Comparison of ENCODE assay signal across 9 mouse cellular contexts in the genomic region with DNA sequence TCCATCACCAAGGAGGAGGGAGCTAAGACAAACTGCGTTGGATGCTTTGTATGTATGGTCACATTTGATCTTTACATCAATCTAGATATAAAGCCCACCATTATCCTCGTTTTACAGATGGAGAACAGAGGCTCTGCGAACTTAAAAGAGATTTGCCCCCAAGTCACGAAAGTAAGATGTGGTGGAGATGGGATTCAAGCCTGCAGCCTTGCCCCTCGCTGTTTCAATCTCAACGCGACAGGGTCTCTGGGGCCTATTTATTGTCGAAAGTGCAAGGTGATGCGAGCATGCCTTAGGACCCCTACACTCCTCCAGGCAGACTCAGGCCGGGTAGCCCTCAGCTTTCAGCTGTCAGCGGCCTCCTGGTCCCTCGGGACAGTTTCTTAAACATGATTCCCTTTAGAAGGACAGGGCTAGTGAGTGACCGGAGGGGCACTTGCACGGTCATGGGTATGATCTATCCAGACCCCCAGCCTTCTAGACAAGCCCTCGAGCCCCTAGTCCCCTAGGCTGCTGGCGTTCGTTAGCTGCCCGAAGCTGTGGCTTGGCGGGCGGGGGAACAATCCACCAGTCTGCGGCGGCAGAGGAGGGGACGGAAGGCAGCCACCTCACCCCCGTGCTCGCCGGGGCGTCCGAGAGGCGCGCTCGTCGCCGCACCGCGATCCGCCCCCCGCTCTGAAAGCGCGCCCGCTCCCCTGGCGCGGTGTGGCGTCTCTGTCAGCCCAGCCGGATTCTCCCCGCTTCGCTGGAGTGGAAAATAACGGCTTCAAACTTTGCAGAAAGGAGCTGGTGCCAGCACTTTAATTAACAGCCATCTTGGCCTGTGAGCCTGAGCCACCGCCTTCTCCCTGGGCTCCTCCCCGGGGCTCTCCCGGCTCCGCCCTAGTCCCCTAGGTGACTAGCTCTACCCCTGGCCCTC. TPM values are rescaled to one million over a fixed set of nuclear protein-coding genes. Genes with fewer than 3 reads are reported as not detected.
DNase-seq lines count a peak whose midpoint lies in the region; ATAC-seq and TF ChIP-seq lines count a peak whose summit lies in the region.
"Had no signal": no experiment of that assay in that cellular context is flagged by ENCODE, and none has a peak within 500 bp of the region (broad histone marks: within the 10 kb centered on the region; RNA-seq: fewer than 3 reads in every experiment).

No protein-coding gene starts in this region.

- H3K27me3 ChIP-seq in liver, adult 2 months (ENCODE audit: control insufficient read depth, insufficient read depth, low read length) = peaks cover 29% of the 10 kb centered on the region
- H3K27me3 ChIP-seq in forebrain, embryonic 14.5 days (replicated peaks; ENCODE audit: control insufficient read depth, insufficient read depth, low read length) = peaks cover 41% of the 10 kb centered on the region
- peaks cover 81% of the 10 kb centered on the region for H3K27me3 ChIP-seq in hindbrain, embryonic 14.5 days (ENCODE audit: control insufficient read depth, insufficient read depth, low read length)
- peaks cover 94% of the 10 kb centered on the region for H3K27me3 ChIP-seq in limb, embryonic 15.5 days
- H3K27me3 ChIP-seq in neural tube, embryonic 12.5 days (replicated peaks) = peaks cover 90% of the 10 kb centered on the region

- ATAC-seq in activated CD4-positive, CD25-positive, alpha-beta regulatory T cell, adult 4 months = peak; percentile 51
- ATAC-seq in forebrain, embryonic 14.5 days = peak; percentile 35; the same call in 1 of the 2 replicates
- ATAC-seq in hindbrain, embryonic 14.5 days (ENCODE audit: low FRiP score) = peak; percentile 18; the same call in 1 of the 2 replicates
- no peak for ATAC-seq in limb, embryonic 15.5 days (ENCODE audit: insufficient number of reproducible peaks, low FRiP score, low TSS enrichment, low read depth)
- ATAC-seq in neural tube, embryonic 12.5 days (ENCODE audit: low FRiP score, low read depth) = no peak
- no peak for ATAC-seq in erythroid progenitor cell, adult 5-6 weeks (replicated peaks; ENCODE audit: low FRiP score, poor library complexity, severe bottlenecking)

- TF ChIP-seq CTCF in liver, adult 2 months (IDR thresholded peaks at IDR 0.05; ENCODE audit: low read depth, low read length) = no peak

- H3K9me3 ChIP-seq in forebrain, embryonic 14.5 days (replicated peaks; ENCODE audit: control insufficient read depth, low read length) = no peaks in the 10 kb centered on the region
- no peaks in the 10 kb centered on the region for H3K9me3 ChIP-seq in hindbrain, embryonic 14.5 days (ENCODE audit: control insufficient read depth, low read length)
- H3K9me3 ChIP-seq in limb, embryonic 15.5 days = no peaks in the 10 kb centered on the region
- H3K9me3 ChIP-seq in neural tube, embryonic 12.5 days = no peaks in the 10 kb centered on the region

- DNase-seq in liver, adult 2 months (ENCODE audit: extremely low read depth, low read depth, low spot score) = no peak
- no peak for DNase-seq in liver
- DNase-seq in forebrain, embryonic 14.5 days (ENCODE audit: low spot score) = peak; percentile 77
- DNase-seq in hindbrain, embryonic 14.5 days (ENCODE audit: low spot score) = peak; percentile 41

- no peaks in the 10 kb centered on the region for H3K36me3 ChIP-seq in liver, adult 2 months (ENCODE audit: control insufficient read depth, insufficient read depth, low read length)
- H3K36me3 ChIP-seq in forebrain, embryonic 14.5 days (ENCODE audit: control insufficient read depth, insufficient read depth, low read length) = no peaks in the 10 kb centered on the region
- no peaks in the 10 kb centered on the region for H3K36me3 ChIP-seq in hindbrain, embryonic 14.5 days (replicated peaks; ENCODE audit: control insufficient read depth, insufficient read depth)
- no peaks in the 10 kb centered on the region for H3K36me3 ChIP-seq in limb, embryonic 15.5 days
- no peaks in the 10 kb centered on the region for H3K36me3 ChIP-seq in neural tube, embryonic 12.5 days

- TF ChIP-seq POLR2A in liver, adult 2 months (IDR thresholded peaks at IDR 0.05; ENCODE audit: extremely low read depth, insufficient read depth, low read length) = no peak

- peak overlapping the region; percentile 24; the same call in 1 of the 2 replicates for H3K9ac ChIP-seq in liver, adult 2 months (ENCODE audit: low read depth, low read length)
- H3K9ac ChIP-seq in forebrain, embryonic 14.5 days (ENCODE audit: low read length) = peak overlapping the region; percentile 58
- H3K9ac ChIP-seq in hindbrain, embryonic 14.5 days = peak overlapping the region; percentile 64
- H3K9ac ChIP-seq in limb, embryonic 15.5 days = peak overlapping the region; percentile 24; the same call in 1 of the 2 replicates
- H3K9ac ChIP-seq in neural tube, embryonic 12.5 days = peak overlapping the region; percentile 48

- peak overlapping the region; percentile 72 for H3K4me2 ChIP-seq in forebrain, embryonic 14.5 days (ENCODE audit: low read length)
- H3K4me2 ChIP-seq in hindbrain, embryonic 14.5 days (replicated peaks) = peak overlapping the region; percentile 65
- peak overlapping the region; percentile 85 for H3K4me2 ChIP-seq in limb, embryonic 15.5 days
- peak overlapping the region; percentile 77 for H3K4me2 ChIP-seq in neural tube, embryonic 12.5 days (replicated peaks)

- no peaks in the 10 kb centered on the region for H3K79me2 ChIP-seq in liver, adult 2 months (ENCODE audit: control insufficient read depth, insufficient read depth, low read length)

- H3K4me3 ChIP-seq in liver, adult 2 months (ENCODE audit: insufficient read depth, low read depth, low read length) = peak overlapping the region; percentile 52; the same call in 1 of the 2 replicates
- peak overlapping the region; percentile 37 for H3K4me3 ChIP-seq in forebrain, embryonic 14.5 days (ENCODE audit: low read depth, low read length)
- peak overlapping the region; percentile 37 for H3K4me3 ChIP-seq in hindbrain, embryonic 14.5 days (replicated peaks; ENCODE audit: low read length)
- peak overlapping the region; percentile 46 for H3K4me3 ChIP-seq in limb, embryonic 15.5 days
- H3K4me3 ChIP-seq in neural tube, embryonic 12.5 days = peak overlapping the region; percentile 36

- no peak overlapping the region for H3K27ac ChIP-seq in liver, adult 2 months (replicated peaks; ENCODE audit: insufficient read depth, low read depth, low read length)
- H3K27ac ChIP-seq in forebrain, embryonic 14.5 days (ENCODE audit: low read depth, low read length) = peak overlapping the region; percentile 14; the same call in 1 of the 2 replicates
- no peak overlapping the region for H3K27ac ChIP-seq in hindbrain, embryonic 14.5 days
- H3K27ac ChIP-seq in limb, embryonic 15.5 days = no peak overlapping the region
- H3K27ac ChIP-seq in neural tube, embryonic 12.5 days = no peak overlapping the region

- no peaks in the 10 kb centered on the region; the same call in 1 of the 2 replicates for H3K4me1 ChIP-seq in liver, adult 2 months (ENCODE audit: control insufficient read depth, insufficient read depth, low read length)
- H3K4me1 ChIP-seq in forebrain, embryonic 14.5 days (ENCODE audit: control insufficient read depth, insufficient read depth, low read length) = peaks cover 21% of the 10 kb centered on the region
- H3K4me1 ChIP-seq in hindbrain, embryonic 14.5 days (replicated peaks; ENCODE audit: control insufficient read depth, insufficient read depth, low read length) = peaks cover 43% of the 10 kb centered on the region
- peaks cover 41% of the 10 kb centered on the region for H3K4me1 ChIP-seq in limb, embryonic 15.5 days
- H3K4me1 ChIP-seq in neural tube, embryonic 12.5 days = peaks cover 51% of the 10 kb centered on the region

- 4% methylated on average over 51 of the region's 51 CpGs for WGBS in liver, adult 2 months
- 2% methylated on average over 47 of the region's 51 CpGs for WGBS in forebrain, embryonic 14.5 days
- 2% methylated on average over 50 of the region's 51 CpGs for WGBS in hindbrain, embryonic 14.5 days
- 2% methylated on average over 50 of the region's 51 CpGs for WGBS in limb, embryonic 15.5 days
- WGBS in neural tube, embryonic 12.5 days = 1% methylated on average over 51 of the region's 51 CpGs

RNA-seq across cellular contexts. Expression of a gene that starts 1.8 kb away (rescaled TPM):
- total RNA-seq in liver, adult 2 months (2014; rRNA removed) = 0.27 TPM in 1 of 2 replicates, not detected in the other
- not detected in 2 replicates for polyA plus RNA-seq in liver, adult 2 months (2012; rRNA removed)
- not detected for polyA plus RNA-seq in activated CD4-positive, CD25-positive, alpha-beta regulatory T cell, adult 4 months (2017; shearing (Covaris generic))
- 1.9 and 2.5 TPM in 2 replicates for polyA plus RNA-seq in forebrain, embryonic 14.5 days (2014; fragmentation: Nextera tagmentation; extraction: Ambion mirVana)
- polyA plus RNA-seq in hindbrain, embryonic 14.5 days (2014; fragmentation: Nextera tagmentation; extraction: Ambion mirVana) = 12.0 and 14.6 TPM in 2 replicates
- polyA plus RNA-seq in limb, embryonic 15.5 days (2015; fragmentation: Nextera tagmentation; extraction: Ambion mirVana) = 0.81 and 1.2 TPM in 2 replicates
- 2.9 and 3.8 TPM in 2 replicates for polyA plus RNA-seq in neural tube, embryonic 12.5 days (2016; fragmentation: Nextera tagmentation; extraction: Ambion mirVana)
- total RNA-seq in erythroid progenitor cell, adult 5-6 weeks (2015; ENCODE audit: low replicate concordance) = not detected in 2 replicates
- total RNA-seq in erythroid progenitor cell, adult 5-6 weeks (2017; ENCODE audit: low replicate concordance) = not detected in 2 replicates
- total RNA-seq: neutrophil, adult 5-6 weeks had no signal

RNA-seq across cellular contexts. Expression of a gene that starts 23.4 kb away (rescaled TPM):
- 0.09 and 0.27 TPM in 2 replicates for total RNA-seq in liver, adult 2 months (2014; rRNA removed)
- polyA plus RNA-seq in liver, adult 2 months (2012; rRNA removed) = 0.05 and 0.12 TPM in 2 replicates
- polyA plus RNA-seq in activated CD4-positive, CD25-positive, alpha-beta regulatory T cell, adult 4 months (2017; shearing (Covaris generic)) = 1 to 10 TPM; 1.6 to 1.9 TPM
- 4.3 and 5.1 TPM in 2 replicates for polyA plus RNA-seq in forebrain, embryonic 14.5 days (2014; fragmentation: Nextera tagmentation; extraction: Ambion mirVana)
- 0.79 and 1.5 TPM in 2 replicates for polyA plus RNA-seq in hindbrain, embryonic 14.5 days (2014; fragmentation: Nextera tagmentation; extraction: Ambion mirVana)
- 8.0 and 8.4 TPM in 2 replicates for polyA plus RNA-seq in limb, embryonic 15.5 days (2015; fragmentation: Nextera tagmentation; extraction: Ambion mirVana)
- 5.9 and 8.3 TPM in 2 replicates for polyA plus RNA-seq in neural tube, embryonic 12.5 days (2016; fragmentation: Nextera tagmentation; extraction: Ambion mirVana)
- total RNA-seq in erythroid progenitor cell, adult 5-6 weeks (2015; ENCODE audit: low replicate concordance) = 174 and 202 TPM in 2 replicates
- total RNA-seq in erythroid progenitor cell, adult 5-6 weeks (2017; ENCODE audit: low replicate concordance) = 136 and 165 TPM in 2 replicates
- total RNA-seq: neutrophil, adult 5-6 weeks had no signal

RNA-seq across cellular contexts. Expression of a gene that starts 47.6 kb away (rescaled TPM):
- total RNA-seq in liver, adult 2 months (2014; rRNA removed) = 0.18 and 0.20 TPM in 2 replicates
- polyA plus RNA-seq in liver, adult 2 months (2012; rRNA removed) = 0.29 and 0.35 TPM in 2 replicates
- not detected for polyA plus RNA-seq in activated CD4-positive, CD25-positive, alpha-beta regulatory T cell, adult 4 months (2017; shearing (Covaris generic))
- polyA plus RNA-seq in forebrain, embryonic 14.5 days (2014; fragmentation: Nextera tagmentation; extraction: Ambion mirVana) = 0.23 and 0.37 TPM in 2 replicates
- 0.66 and 1.9 TPM in 2 replicates for polyA plus RNA-seq in hindbrain, embryonic 14.5 days (2014; fragmentation: Nextera tagmentation; extraction: Ambion mirVana)
- polyA plus RNA-seq in limb, embryonic 15.5 days (2015; fragmentation: Nextera tagmentation; extraction: Ambion mirVana) = 0.28 and 0.65 TPM in 2 replicates
- polyA plus RNA-seq in neural tube, embryonic 12.5 days (2016; fragmentation: Nextera tagmentation; extraction: Ambion mirVana) = 0.08 and 0.11 TPM in 2 replicates
- total RNA-seq in erythroid progenitor cell, adult 5-6 weeks (2015; ENCODE audit: low replicate concordance) = 31.0 and 38.9 TPM in 2 replicates
- 56.2 and 59.8 TPM in 2 replicates for total RNA-seq in erythroid progenitor cell, adult 5-6 weeks (2017; ENCODE audit: low replicate concordance)
- total RNA-seq: neutrophil, adult 5-6 weeks had no signal

Comparison
In these comparisons a context has a peak if more than half of its experiments do, and no peak if none do; other contexts are left out.
1. DNase-seq: peak in forebrain, embryonic 14.5 days (single experiment) and hindbrain, embryonic 14.5 days (single experiment); none in liver, adult 2 months (single experiment) and liver (single experiment).
2. ATAC-seq: peak in activated CD4-positive, CD25-positive, alpha-beta regulatory T cell, adult 4 months (single experiment), forebrain, embryonic 14.5 days (single experiment) and hindbrain, embryonic 14.5 days (single experiment); none in limb, embryonic 15.5 days (single experiment), neural tube, embryonic 12.5 days (single experiment) and erythroid progenitor cell, adult 5-6 weeks (single experiment).
3. Peak in every context shown above with its lines, with median percentiles within 50 percentile points of each other: H3K4me3 ChIP-seq, H3K9ac ChIP-seq and H3K4me2 ChIP-seq.